Mouse (Mus musculus): ENCODE results near the gene Ccdc149. TPM values are rescaled to one million over a fixed set of nuclear protein-coding genes. Genes with fewer than 3 reads are reported as not detected.

Gene Ccdc149
- polyA plus RNA-seq, 1 experiment: not detected

GRCm38 (mm10) chr5:52416485-52416884 lies 54.8 kb downstream of the Ccdc149 start:
- Histone ChIP-seq H3K27ac (ENCODE audit: insufficient read depth, low read depth, low read length) (no peak overlapping the region), H3K4me1 (ENCODE audit: control insufficient read depth, insufficient read depth, low read length) (no peaks in the 10 kb centered on the region), H3K4me3 (ENCODE audit: insufficient read depth, low read length) (no peak overlapping the region)
- no peak for TF ChIP-seq CTCF (IDR thresholded peaks at IDR 0.05; ENCODE audit: low read depth, low read length)
- no peak for TF ChIP-seq POLR2A (IDR thresholded peaks at IDR 0.05; ENCODE audit: borderline replicate concordance, low read depth, low read length)

DNA sequence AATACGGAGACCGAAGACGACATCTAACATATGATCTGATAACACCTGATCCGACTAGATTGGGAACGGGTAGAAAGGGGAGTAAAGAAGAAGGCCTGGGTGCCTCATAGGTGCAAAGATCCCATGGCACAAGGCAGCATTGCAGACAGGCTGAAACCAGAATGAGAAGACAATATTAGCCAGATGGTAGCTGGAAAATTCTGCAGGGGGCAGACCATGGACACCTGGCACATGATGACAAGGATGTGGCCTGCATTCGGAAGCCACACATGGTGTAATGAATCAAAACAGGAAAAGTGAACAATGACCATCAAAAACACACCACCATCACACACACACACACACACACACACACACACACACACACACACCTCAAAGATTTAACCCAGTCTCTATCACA lies 55.4 kb downstream of the Ccdc149 start:
- no peaks in the 10 kb centered on the region for H3K4me1 ChIP-seq (ENCODE audit: control insufficient read depth, insufficient read depth, low read length)
- no peak overlapping the region for H3K27ac ChIP-seq (ENCODE audit: insufficient read depth, low read depth, low read length)
- TF ChIP-seq POLR2A (IDR thresholded peaks at IDR 0.05; ENCODE audit: borderline replicate concordance, low read depth, low read length) (no peak), CTCF (IDR thresholded peaks at IDR 0.05; ENCODE audit: low read depth, low read length) (no peak)
- H3K4me3 ChIP-seq (ENCODE audit: insufficient read depth, low read length): no peak overlapping the region

DNA sequence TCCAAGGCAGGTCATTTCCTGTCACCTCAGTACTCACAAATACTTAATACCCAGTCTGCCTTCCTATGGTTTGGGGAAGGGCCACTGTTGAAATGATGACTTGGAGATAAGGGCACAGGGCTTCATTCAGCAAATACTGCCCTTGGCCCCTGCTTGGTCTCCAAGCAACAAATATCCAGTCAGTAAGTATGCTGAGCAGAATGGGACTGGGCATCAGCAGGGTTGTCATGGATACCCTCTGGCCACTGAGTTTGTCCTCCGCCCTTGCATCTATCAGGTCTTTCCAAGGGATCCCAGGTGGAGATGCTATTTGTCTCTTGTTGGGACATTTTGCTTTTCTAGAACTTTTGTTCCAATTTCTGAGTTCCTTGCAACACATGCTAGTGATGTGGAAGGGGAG lies 56.1 kb downstream of the Ccdc149 start:
- H3K4me3 ChIP-seq (ENCODE audit: insufficient read depth, low read length): no peak overlapping the region
- no peak overlapping the region for H3K27ac ChIP-seq (ENCODE audit: insufficient read depth, low read depth, low read length)

GRCm38 (mm10) chr5:52411567-52411966 lies 59.8 kb downstream of the Ccdc149 start:
- no peak for TF ChIP-seq CTCF (IDR thresholded peaks at IDR 0.05; ENCODE audit: low read depth, low read length)
- no peak for TF ChIP-seq POLR2A (IDR thresholded peaks at IDR 0.05; ENCODE audit: borderline replicate concordance, low read depth, low read length)
- Histone ChIP-seq H3K27ac (ENCODE audit: insufficient read depth, low read depth, low read length) (no peak overlapping the region), H3K4me3 (ENCODE audit: insufficient read depth, low read length) (no peak overlapping the region), H3K4me1 (ENCODE audit: control insufficient read depth, insufficient read depth, low read length) (no peaks in the 10 kb centered on the region)

More for the DNA sequence above, 56.1 kb downstream of the Ccdc149 start:
- H3K4me1 ChIP-seq (ENCODE audit: control insufficient read depth, insufficient read depth, low read length): no peaks in the 10 kb centered on the region
- TF ChIP-seq POLR2A (IDR thresholded peaks at IDR 0.05; ENCODE audit: borderline replicate concordance, low read depth, low read length) (no peak), CTCF (IDR thresholded peaks at IDR 0.05; ENCODE audit: low read depth, low read length) (no peak)

GRCm38 (mm10) chr5:52410197-52410596 lies 61.1 kb downstream of the Ccdc149 start:
- TF ChIP-seq CTCF (IDR thresholded peaks at IDR 0.05; ENCODE audit: low read depth, low read length) (no peak), POLR2A (IDR thresholded peaks at IDR 0.05; ENCODE audit: borderline replicate concordance, low read depth, low read length) (no peak)
- H3K4me1 ChIP-seq (ENCODE audit: control insufficient read depth, insufficient read depth, low read length): no peaks in the 10 kb centered on the region
- no peak overlapping the region for H3K27ac ChIP-seq (ENCODE audit: insufficient read depth, low read depth, low read length)
- no peak overlapping the region for H3K4me3 ChIP-seq (ENCODE audit: insufficient read depth, low read length)

GRCm38 (mm10) chr5:52408668-52409315 lies 62.5 kb downstream of the Ccdc149 start:
- Histone ChIP-seq H3K27ac (ENCODE audit: insufficient read depth, low read depth, low read length) (no peak overlapping the region), H3K4me1 (ENCODE audit: control insufficient read depth, insufficient read depth, low read length) (no peaks in the 10 kb centered on the region), H3K4me3 (ENCODE audit: insufficient read depth, low read length) (no peak overlapping the region)
- no peak for TF ChIP-seq POLR2A (IDR thresholded peaks at IDR 0.05; ENCODE audit: borderline replicate concordance, low read depth, low read length)
- no peak for TF ChIP-seq CTCF (IDR thresholded peaks at IDR 0.05; ENCODE audit: low read depth, low read length)

DNA sequence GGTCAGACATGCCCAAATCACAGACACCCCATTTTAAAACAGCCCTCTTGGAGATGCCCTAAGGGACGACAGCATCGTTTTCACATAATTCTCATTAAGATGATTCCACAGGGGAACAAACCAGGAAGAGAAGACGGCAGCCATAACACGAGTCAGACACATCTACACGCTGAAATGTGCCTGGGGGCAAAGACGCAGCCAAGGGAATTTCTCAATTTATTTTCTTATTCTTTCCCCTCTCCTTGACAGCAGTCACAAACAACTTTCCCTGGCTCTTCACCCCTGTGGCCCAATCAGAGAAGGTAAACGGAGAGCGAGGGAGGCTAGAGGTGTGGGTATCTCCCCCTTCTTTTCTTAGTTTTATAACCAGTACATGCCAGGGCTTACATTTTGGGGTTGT lies 66.9 kb downstream of the Ccdc149 start:
- H3K4me1 ChIP-seq (ENCODE audit: control insufficient read depth, insufficient read depth, low read length): no peaks in the 10 kb centered on the region
- no peak overlapping the region for H3K4me3 ChIP-seq (ENCODE audit: insufficient read depth, low read length)
- no peak overlapping the region for H3K27ac ChIP-seq (ENCODE audit: insufficient read depth, low read depth, low read length)
- no peak for TF ChIP-seq CTCF (IDR thresholded peaks at IDR 0.05; ENCODE audit: low read depth, low read length)
- TF ChIP-seq POLR2A (IDR thresholded peaks at IDR 0.05; ENCODE audit: borderline replicate concordance, low read depth, low read length): no peak

GRCm38 (mm10) chr5:52393756-52394155 lies 77.6 kb downstream of the Ccdc149 start:
- H3K27ac ChIP-seq (ENCODE audit: insufficient read depth, low read depth, low read length): no peak overlapping the region
- no peak for TF ChIP-seq POLR2A (IDR thresholded peaks at IDR 0.05; ENCODE audit: borderline replicate concordance, low read depth, low read length)
- no peak for TF ChIP-seq CTCF (IDR thresholded peaks at IDR 0.05; ENCODE audit: low read depth, low read length)

GRCm38 (mm10) chr5:52391471-52391870 lies 79.8 kb downstream of the Ccdc149 start:
- no peaks in the 10 kb centered on the region for H3K4me1 ChIP-seq (ENCODE audit: control insufficient read depth, insufficient read depth, low read length)
- TF ChIP-seq POLR2A (IDR thresholded peaks at IDR 0.05; ENCODE audit: borderline replicate concordance, low read depth, low read length): no peak
- TF ChIP-seq CTCF (IDR thresholded peaks at IDR 0.05; ENCODE audit: low read depth, low read length): no peak

More at GRCm38 (mm10) chr5:52393756-52394155, 77.6 kb downstream of the Ccdc149 start:
- Histone ChIP-seq H3K4me3 (ENCODE audit: insufficient read depth, low read length) (no peak overlapping the region), H3K4me1 (ENCODE audit: control insufficient read depth, insufficient read depth, low read length) (no peaks in the 10 kb centered on the region)

GRCm38 (mm10) chr5:52390381-52390780 lies 80.9 kb downstream of the Ccdc149 start:
- no peak for TF ChIP-seq POLR2A (IDR thresholded peaks at IDR 0.05; ENCODE audit: borderline replicate concordance, low read depth, low read length)
- no peak for TF ChIP-seq CTCF (IDR thresholded peaks at IDR 0.05; ENCODE audit: low read depth, low read length)
- no peak overlapping the region for H3K4me3 ChIP-seq (ENCODE audit: insufficient read depth, low read length)
- no peak overlapping the region for H3K27ac ChIP-seq (ENCODE audit: insufficient read depth, low read depth, low read length)
- no peaks in the 10 kb centered on the region for H3K4me1 ChIP-seq (ENCODE audit: control insufficient read depth, insufficient read depth, low read length)

More at GRCm38 (mm10) chr5:52391471-52391870, 79.8 kb downstream of the Ccdc149 start:
- Histone ChIP-seq H3K4me3 (ENCODE audit: insufficient read depth, low read length) (no peak overlapping the region), H3K27ac (ENCODE audit: insufficient read depth, low read depth, low read length) (no peak overlapping the region)
